Mouse (Mus musculus): Measurements from ENCODE around the gene Tbc1d2. TPM values are rescaled to one million over a fixed set of nuclear protein-coding genes. Genes with fewer than 3 reads are reported as not detected.

Tbc1d2 gene
- polyA plus RNA-seq, 1 experiment from 2014 or later, result 1.1 TPM

DNA sequence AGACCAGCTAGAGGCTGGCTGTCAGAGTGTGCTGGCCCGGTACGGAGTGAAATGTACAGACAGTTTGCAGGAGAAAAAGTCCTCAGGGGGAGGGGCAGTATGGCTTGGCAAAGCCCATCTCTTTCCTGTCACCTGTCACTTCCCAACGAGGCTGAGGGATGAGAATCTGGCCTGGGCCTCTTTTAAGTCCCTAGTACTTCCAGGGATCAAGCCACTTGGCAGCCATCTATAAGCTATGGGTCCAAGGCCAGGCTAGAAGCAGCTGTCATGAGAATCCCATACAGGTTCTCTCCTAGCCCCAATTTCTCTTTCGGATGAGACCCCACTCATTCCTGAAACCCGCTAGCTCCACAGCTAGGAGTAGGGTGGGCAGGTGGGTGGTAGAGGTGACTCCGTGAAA is 53.6 kb downstream of the Tbc1d2 start:
- Histone ChIP-seq H3K4me1 (ENCODE audit: control insufficient read depth, insufficient read depth, low read length) (peaks cover 2% of the 10 kb centered on the region; the same call in 1 of the 2 replicates), H3K27ac (ENCODE audit: low read depth, low read length) (no peak overlapping the region), H3K4me2 (ENCODE audit: low read depth) (no peak overlapping the region), H3K36me3 (ENCODE audit: control insufficient read depth, insufficient read depth, low read length) (no peaks in the 10 kb centered on the region), H3K4me3 (ENCODE audit: low read depth, low read length) (no peak overlapping the region), H3K9ac (ENCODE audit: low read length) (no peak overlapping the region), H3K27me3 (ENCODE audit: control insufficient read depth, insufficient read depth, low read length) (peaks cover 17% of the 10 kb centered on the region), H3K9me3 (ENCODE audit: control insufficient read depth, low read length) (no peaks in the 10 kb centered on the region)
- no peak for ATAC-seq (ENCODE audit: insufficient read depth, low FRiP score, low TSS enrichment)
- 83% methylated on average over 6 of the region's 6 CpGs for WGBS
- DNase-seq (ENCODE audit: low spot score), result no peak

DNA sequence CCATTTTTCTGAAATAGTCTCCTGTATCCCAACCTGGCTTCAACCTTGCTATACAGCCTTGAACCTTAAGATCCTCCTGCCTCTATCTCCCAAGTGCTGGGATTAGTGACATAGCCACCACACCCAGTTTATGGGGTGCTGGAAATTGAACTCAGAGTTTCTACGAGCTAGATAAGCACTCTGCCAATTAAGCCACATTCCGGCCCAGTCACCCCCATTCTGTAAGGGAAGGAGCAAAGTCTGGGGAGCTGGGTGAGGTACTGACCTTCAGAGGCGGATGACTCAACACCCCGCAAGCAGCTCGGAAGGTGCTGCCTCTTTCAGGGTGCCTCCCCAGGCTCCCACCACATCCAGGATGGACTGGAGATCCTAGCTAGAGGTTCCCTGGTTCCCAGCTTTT is 55.9 kb downstream of the Tbc1d2 start:
- WGBS, result 90% methylated on average over 5 of the region's 5 CpGs
- Histone ChIP-seq H3K4me2 (ENCODE audit: low read depth) (no peak overlapping the region), H3K9ac (ENCODE audit: low read length) (no peak overlapping the region), H3K36me3 (ENCODE audit: control insufficient read depth, insufficient read depth, low read length) (no peaks in the 10 kb centered on the region), H3K27me3 (ENCODE audit: control insufficient read depth, insufficient read depth, low read length) (no peaks in the 10 kb centered on the region), H3K4me1 (ENCODE audit: control insufficient read depth, insufficient read depth, low read length) (no peaks in the 10 kb centered on the region), H3K4me3 (ENCODE audit: low read depth, low read length) (no peak overlapping the region), H3K27ac (ENCODE audit: low read depth, low read length) (no peak overlapping the region), H3K9me3 (ENCODE audit: control insufficient read depth, low read length) (no peaks in the 10 kb centered on the region)
- peak; percentile 4 for DNase-seq (ENCODE audit: low spot score)
- ATAC-seq (ENCODE audit: insufficient read depth, low FRiP score, low TSS enrichment), result no peak

DNA sequence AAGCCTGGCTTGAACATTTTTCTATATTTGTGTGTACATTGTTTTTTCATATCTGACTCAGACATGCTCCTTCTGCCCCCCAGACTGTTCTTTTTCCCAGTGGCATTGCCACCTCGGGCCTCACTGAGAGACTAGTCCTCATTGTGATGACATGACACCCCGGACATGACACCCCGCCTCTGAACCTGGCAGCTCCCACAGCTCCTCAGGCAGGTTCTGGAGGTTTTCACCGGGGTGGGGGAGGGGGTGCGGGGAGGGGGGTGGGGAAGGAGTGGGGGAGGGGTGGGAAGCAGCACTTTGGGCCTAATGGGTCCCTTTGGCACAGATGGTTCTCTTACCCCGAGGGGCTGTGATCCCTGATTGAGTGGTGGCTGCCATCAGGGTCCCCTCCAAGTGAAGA is 56.5 kb downstream of the Tbc1d2 start:
- Histone ChIP-seq H3K4me3 (ENCODE audit: low read depth, low read length) (no peak overlapping the region), H3K27ac (ENCODE audit: low read depth, low read length) (no peak overlapping the region), H3K9ac (ENCODE audit: low read length) (no peak overlapping the region), H3K9me3 (ENCODE audit: control insufficient read depth, low read length) (no peaks in the 10 kb centered on the region), H3K4me2 (ENCODE audit: low read depth) (no peak overlapping the region), H3K36me3 (ENCODE audit: control insufficient read depth, insufficient read depth, low read length) (no peaks in the 10 kb centered on the region), H3K4me1 (ENCODE audit: control insufficient read depth, insufficient read depth, low read length) (no peaks in the 10 kb centered on the region), H3K27me3 (ENCODE audit: control insufficient read depth, insufficient read depth, low read length) (no peaks in the 10 kb centered on the region)
- peak; percentile 11 for DNase-seq (ENCODE audit: low spot score)
- no peak for ATAC-seq (ENCODE audit: insufficient read depth, low FRiP score, low TSS enrichment)
- WGBS, result 55% methylated on average over 6 of the region's 6 CpGs

DNA sequence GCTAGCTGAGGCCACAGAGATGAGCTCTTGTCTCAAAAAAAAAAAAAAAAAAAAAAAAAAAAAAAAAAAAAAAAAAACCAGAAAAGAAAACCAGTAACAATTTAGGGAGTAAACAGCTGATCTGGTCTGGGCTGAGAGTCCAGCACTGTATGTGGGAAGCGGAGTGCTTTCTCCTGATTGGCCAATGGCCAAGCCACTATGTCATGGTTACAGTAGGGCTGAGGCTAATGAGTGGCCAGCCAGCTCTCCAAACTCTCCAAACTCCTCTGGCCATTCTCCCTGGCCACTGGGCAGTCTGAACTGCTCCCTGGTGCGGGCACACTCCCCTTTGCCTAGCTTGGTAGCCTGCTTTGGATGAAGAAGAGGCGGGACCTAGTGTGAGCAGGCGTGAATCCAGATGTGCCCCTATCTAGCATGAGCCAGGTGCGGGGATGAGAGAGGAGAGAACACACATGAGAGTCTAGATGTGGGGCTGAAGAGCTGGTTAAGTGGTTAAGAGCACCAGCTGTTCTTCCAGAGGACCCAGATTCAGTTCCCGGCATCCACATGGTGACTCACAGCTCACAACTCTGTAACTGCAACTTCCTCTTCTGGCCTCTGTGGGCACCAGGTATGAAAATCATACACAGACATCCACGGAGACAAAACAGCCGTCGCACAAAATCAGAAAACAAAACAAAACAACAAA is 58.0 kb downstream of the Tbc1d2 start:
- DNase-seq (ENCODE audit: low spot score) (no peak), ATAC-seq (ENCODE audit: insufficient read depth, low FRiP score, low TSS enrichment) (no peak)
- Histone ChIP-seq H3K27me3 (ENCODE audit: control insufficient read depth, insufficient read depth, low read length) (no peaks in the 10 kb centered on the region), H3K4me1 (ENCODE audit: control insufficient read depth, insufficient read depth, low read length) (no peaks in the 10 kb centered on the region), H3K9me3 (ENCODE audit: control insufficient read depth, low read length) (no peaks in the 10 kb centered on the region), H3K4me2 (ENCODE audit: low read depth) (no peak overlapping the region), H3K36me3 (ENCODE audit: control insufficient read depth, insufficient read depth, low read length) (no peaks in the 10 kb centered on the region), H3K9ac (ENCODE audit: low read length) (no peak overlapping the region), H3K4me3 (ENCODE audit: low read depth, low read length) (no peak overlapping the region), H3K27ac (ENCODE audit: low read depth, low read length) (no peak overlapping the region)
- WGBS, result 94% methylated on average over 9 of the region's 9 CpGs

DNA sequence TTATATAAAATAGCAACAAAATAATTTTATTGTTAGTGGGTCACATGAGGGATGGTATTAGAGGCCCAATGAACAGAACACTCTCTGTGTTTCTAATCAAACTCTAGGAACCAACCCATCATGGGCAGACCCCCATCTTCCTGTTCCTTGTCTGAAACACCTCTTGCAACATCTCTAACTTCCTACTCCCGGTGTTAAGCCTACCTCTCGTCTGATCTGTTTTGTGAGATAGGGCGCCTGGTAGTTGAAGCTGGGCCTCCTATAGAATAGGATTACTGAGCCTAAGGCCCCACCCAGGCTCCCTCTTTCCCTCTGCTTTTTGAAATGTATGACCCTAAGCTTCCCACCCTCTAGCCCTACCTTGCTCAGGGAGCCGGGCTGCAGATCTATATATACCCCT is 59.2 kb downstream of the Tbc1d2 start:
- Histone ChIP-seq H3K36me3 (ENCODE audit: control insufficient read depth, insufficient read depth, low read length) (no peaks in the 10 kb centered on the region), H3K4me1 (ENCODE audit: control insufficient read depth, insufficient read depth, low read length) (no peaks in the 10 kb centered on the region), H3K9me3 (ENCODE audit: control insufficient read depth, low read length) (no peaks in the 10 kb centered on the region), H3K4me2 (ENCODE audit: low read depth) (no peak overlapping the region), H3K27me3 (ENCODE audit: control insufficient read depth, insufficient read depth, low read length) (no peaks in the 10 kb centered on the region), H3K9ac (ENCODE audit: low read length) (no peak overlapping the region), H3K4me3 (ENCODE audit: low read depth, low read length) (no peak overlapping the region), H3K27ac (ENCODE audit: low read depth, low read length) (no peak overlapping the region)
- ATAC-seq (ENCODE audit: insufficient read depth, low FRiP score, low TSS enrichment) (no peak), DNase-seq (ENCODE audit: low spot score) (no peak)
- 81% methylated on average over 4 of the region's 4 CpGs for WGBS

DNA sequence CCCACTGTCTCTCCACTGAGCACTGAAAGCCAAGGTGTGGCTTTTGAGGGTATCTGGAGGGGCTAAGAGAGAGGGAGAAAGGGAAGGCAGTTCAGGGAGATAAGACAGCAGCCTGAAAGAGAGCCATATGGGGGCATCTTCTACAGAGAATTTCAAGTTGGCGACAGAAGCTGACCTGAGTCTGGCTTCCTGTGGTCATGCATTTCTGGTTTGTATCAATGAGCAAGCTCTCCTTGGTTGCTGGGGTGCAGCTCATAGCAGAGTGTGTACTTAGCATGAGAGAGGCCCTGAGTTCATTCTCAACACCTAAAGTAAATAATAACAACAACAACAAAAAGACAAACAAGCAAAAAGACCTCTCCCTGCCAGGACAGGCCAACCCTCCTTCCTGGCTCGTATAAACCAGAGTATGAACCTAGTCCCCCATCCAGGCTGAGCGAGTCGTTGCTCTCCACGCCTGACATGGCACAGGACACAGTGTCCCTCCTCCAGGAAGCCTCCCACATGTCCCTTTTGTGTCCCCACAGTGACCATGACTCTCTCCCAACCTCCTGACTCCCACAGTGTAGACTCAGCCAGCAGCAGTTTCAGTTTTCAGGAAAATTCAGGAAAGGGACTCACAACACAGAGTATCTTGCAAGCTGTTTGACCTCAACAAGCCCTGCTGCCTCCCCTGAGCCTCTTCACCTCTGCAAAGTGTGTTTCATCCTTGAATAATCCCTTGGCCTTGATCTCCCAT is 59.9 kb downstream of the Tbc1d2 start:
- Histone ChIP-seq H3K36me3 (ENCODE audit: control insufficient read depth, insufficient read depth, low read length) (no peaks in the 10 kb centered on the region), H3K27ac (ENCODE audit: low read depth, low read length) (no peak overlapping the region), H3K4me3 (ENCODE audit: low read depth, low read length) (no peak overlapping the region), H3K27me3 (ENCODE audit: control insufficient read depth, insufficient read depth, low read length) (no peaks in the 10 kb centered on the region), H3K9me3 (ENCODE audit: control insufficient read depth, low read length) (no peaks in the 10 kb centered on the region), H3K4me2 (ENCODE audit: low read depth) (no peak overlapping the region), H3K9ac (ENCODE audit: low read length) (no peak overlapping the region), H3K4me1 (ENCODE audit: control insufficient read depth, insufficient read depth, low read length) (no peaks in the 10 kb centered on the region)
- WGBS, result 81% methylated on average over 5 of the region's 5 CpGs
- ATAC-seq (ENCODE audit: insufficient read depth, low FRiP score, low TSS enrichment) (no peak), DNase-seq (ENCODE audit: low spot score) (no peak)

DNA sequence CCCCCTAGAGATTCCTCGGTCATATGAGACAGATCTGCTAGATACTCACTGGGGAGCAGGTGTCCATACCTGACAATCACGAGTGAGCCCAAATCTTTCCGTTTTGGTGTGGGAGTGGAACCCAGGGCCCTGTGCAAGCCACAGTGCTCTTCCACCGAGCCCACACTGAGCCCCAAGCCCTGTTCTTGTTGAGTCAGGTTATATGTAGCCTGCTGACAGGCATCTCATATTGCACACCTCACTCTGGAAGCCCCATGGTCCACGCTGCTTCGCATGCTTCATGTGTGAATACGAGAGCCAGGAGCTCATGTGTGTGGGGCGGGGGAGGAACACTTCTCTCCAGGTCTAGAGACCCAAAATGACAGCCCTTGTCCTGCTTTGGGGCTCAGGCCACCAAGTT is 60.9 kb downstream of the Tbc1d2 start:
- no peaks in the 10 kb centered on the region for H3K36me3 ChIP-seq (ENCODE audit: control insufficient read depth, insufficient read depth, low read length)
- H3K4me3 ChIP-seq (ENCODE audit: low read depth, low read length), result no peak overlapping the region
- WGBS, result 88% methylated on average over 8 of the region's 8 CpGs
- no peaks in the 10 kb centered on the region for H3K4me1 ChIP-seq (ENCODE audit: control insufficient read depth, insufficient read depth, low read length)
- H3K27me3 ChIP-seq (ENCODE audit: control insufficient read depth, insufficient read depth, low read length), result no peaks in the 10 kb centered on the region
- H3K4me2 ChIP-seq (ENCODE audit: low read depth), result no peak overlapping the region
- no peak for DNase-seq (ENCODE audit: low spot score)
- no peak overlapping the region for H3K9ac ChIP-seq (ENCODE audit: low read length)
- no peak for ATAC-seq (ENCODE audit: insufficient read depth, low FRiP score, low TSS enrichment)
- no peaks in the 10 kb centered on the region for H3K9me3 ChIP-seq (ENCODE audit: control insufficient read depth, low read length)
- H3K27ac ChIP-seq (ENCODE audit: low read depth, low read length), result no peak overlapping the region

DNA sequence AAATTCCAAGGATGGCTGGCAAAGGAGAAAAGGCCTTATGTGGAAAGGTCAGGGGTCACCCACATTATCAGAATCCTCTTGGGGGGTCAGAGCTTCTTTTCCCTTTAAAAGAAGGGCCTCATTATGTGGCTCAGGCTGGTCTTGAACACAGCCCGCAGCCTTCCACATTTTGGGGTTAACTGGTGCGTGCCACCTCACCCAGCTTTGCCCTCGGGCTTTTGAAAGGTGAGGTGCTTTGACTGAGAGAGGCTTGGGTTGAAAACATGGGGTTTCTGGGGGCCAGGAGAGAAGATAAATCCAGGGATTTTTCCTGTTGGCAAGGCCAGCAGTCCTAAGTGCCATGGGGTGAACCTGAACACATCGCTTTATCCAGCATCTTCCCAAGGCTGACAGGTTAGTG is 63.5 kb downstream of the Tbc1d2 start:
- ATAC-seq (ENCODE audit: insufficient read depth, low FRiP score, low TSS enrichment), result no peak
- no peaks in the 10 kb centered on the region for H3K36me3 ChIP-seq (ENCODE audit: control insufficient read depth, insufficient read depth, low read length)
- no peak overlapping the region for H3K27ac ChIP-seq (ENCODE audit: low read depth, low read length)
- no peak for DNase-seq (ENCODE audit: low spot score)
- no peak overlapping the region for H3K4me3 ChIP-seq (ENCODE audit: low read depth, low read length)
- 69% methylated on average over 4 of the region's 4 CpGs for WGBS
- no peak overlapping the region for H3K9ac ChIP-seq (ENCODE audit: low read length)
- no peaks in the 10 kb centered on the region for H3K27me3 ChIP-seq (ENCODE audit: control insufficient read depth, insufficient read depth, low read length)
- H3K9me3 ChIP-seq (ENCODE audit: control insufficient read depth, low read length), result no peaks in the 10 kb centered on the region
- no peak overlapping the region for H3K4me2 ChIP-seq (ENCODE audit: low read depth)
- H3K4me1 ChIP-seq (ENCODE audit: control insufficient read depth, insufficient read depth, low read length), result no peaks in the 10 kb centered on the region

DNA sequence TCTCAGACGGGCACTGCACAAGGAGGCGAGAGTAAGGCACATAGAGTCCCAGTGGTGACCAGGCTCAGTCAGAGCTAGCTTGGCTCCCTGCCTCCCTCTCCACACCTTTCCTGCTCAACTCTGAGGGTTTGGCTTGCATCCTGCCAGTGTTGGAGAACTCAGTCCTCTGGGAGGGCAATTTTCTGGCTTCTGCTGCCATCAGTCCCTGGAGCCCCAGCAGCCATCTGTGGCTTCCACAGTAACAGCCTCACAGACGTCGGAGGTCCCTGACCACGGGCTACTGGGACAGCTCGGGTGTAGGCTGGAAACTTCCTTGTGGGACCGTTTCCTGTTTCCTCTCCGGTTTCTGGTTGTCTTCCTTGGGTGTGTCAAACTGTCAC is 64.2 kb downstream of the Tbc1d2 start:
- H3K9ac ChIP-seq (ENCODE audit: low read length), result no peak overlapping the region
- H3K4me2 ChIP-seq (ENCODE audit: low read depth), result no peak overlapping the region
- no peaks in the 10 kb centered on the region for H3K36me3 ChIP-seq (ENCODE audit: control insufficient read depth, insufficient read depth, low read length)
- H3K4me3 ChIP-seq (ENCODE audit: low read depth, low read length), result no peak overlapping the region
- ATAC-seq (ENCODE audit: insufficient read depth, low FRiP score, low TSS enrichment) (no peak), DNase-seq (ENCODE audit: low spot score) (no peak)
- 73% methylated on average over 8 of the region's 8 CpGs for WGBS
- H3K27ac ChIP-seq (ENCODE audit: low read depth, low read length), result no peak overlapping the region
- no peaks in the 10 kb centered on the region for H3K4me1 ChIP-seq (ENCODE audit: control insufficient read depth, insufficient read depth, low read length)
- no peaks in the 10 kb centered on the region for H3K9me3 ChIP-seq (ENCODE audit: control insufficient read depth, low read length)
- no peaks in the 10 kb centered on the region for H3K27me3 ChIP-seq (ENCODE audit: control insufficient read depth, insufficient read depth, low read length)

Measured in neural tube, embryonic 11.5 days (tissue).